ENCODE assay signal across 18 mouse cellular contexts in genomic region chr19:36384426-36384825, GRCm38 (mm10). TPM values are rescaled to one million over a fixed set of nuclear protein-coding genes. Genes with fewer than 3 reads are reported as not detected.
DNase-seq lines count a peak whose midpoint lies in the region; ATAC-seq and TF ChIP-seq lines count a peak whose summit lies in the region.
"Had no signal": no experiment of that assay in that cellular context is flagged by ENCODE, and none has a peak within 500 bp of the region (broad histone marks: within the 10 kb centered on the region; RNA-seq: fewer than 3 reads in every experiment).

No protein-coding gene starts in this region.

- no peaks in the 10 kb centered on the region for H3K27me3 ChIP-seq in ES-Bruce4 (ENCODE audit: control insufficient read depth, insufficient read depth, low read length, poor library complexity, severe bottlenecking)
- H3K27me3 ChIP-seq: embryonic facial prominence, embryonic 15.5 days; forebrain, embryonic 12.5 days; midbrain, embryonic 12.5 days had no signal

- intact Hi-C loops in heart, postnatal 36 days (cut with DNase I) = no loop called here

- H3K4me3 ChIP-seq in ES-Bruce4 (ENCODE audit: low read depth, low read length) = no peak overlapping the region
- H3K4me3 ChIP-seq: embryonic facial prominence, embryonic 15.5 days; forebrain, embryonic 12.5 days; midbrain, embryonic 12.5 days; myocyte had no signal

- peak; percentile 86 for ATAC-seq in inflammation-experienced regulatory T-cells, adult 6 months

- no peak overlapping the region for H3K27ac ChIP-seq in ES-Bruce4 (ENCODE audit: insufficient read depth, low read length)
- H3K27ac ChIP-seq: embryonic facial prominence, embryonic 15.5 days; forebrain, embryonic 12.5 days; midbrain, embryonic 12.5 days had no signal

- DNase-seq in heart, adult 11 months = peak; percentile 67
- no peak for DNase-seq in heart, postnatal 36 days
- peak; percentile 56 for DNase-seq in thymus, postnatal 25 days
- DNase-seq in left cerebral cortex, adult 8-10 months (ENCODE audit: low spot score in 2 of 2) = no peak
- no peak for DNase-seq in adrenal gland, postnatal 36 days
- no peak for DNase-seq in adrenal gland, adult 18-20 months (ENCODE audit: low spot score in 2 of 2)
- DNase-seq: cerebellum, adult 11-12 months; kidney, adult 11 months; kidney, postnatal 14 days; layer of hippocampus, adult 9-11 months; lung, adult 18-20 months; lung, postnatal 4 days had no signal

- no peaks in the 10 kb centered on the region for H3K9me3 ChIP-seq in ES-Bruce4 (replicated peaks; ENCODE audit: control insufficient read depth, insufficient read depth, low read length, poor library complexity, severe bottlenecking)
- H3K9me3 ChIP-seq: embryonic facial prominence, embryonic 15.5 days; forebrain, embryonic 12.5 days; midbrain, embryonic 12.5 days had no signal

- TF ChIP-seq EP300 in ES-Bruce4 (IDR thresholded peaks at IDR 0.05; ENCODE audit: insufficient read depth, low read depth, low read length) = peak; percentile 88

- H3K9ac ChIP-seq in ES-Bruce4 (ENCODE audit: low read depth, poor library complexity, severe bottlenecking) = no peak overlapping the region
- H3K9ac ChIP-seq: embryonic facial prominence, embryonic 15.5 days; forebrain, embryonic 12.5 days; midbrain, embryonic 12.5 days had no signal

- no peak for TF ChIP-seq CTCF in ES-Bruce4 (IDR thresholded peaks at IDR 0.05; ENCODE audit: low read depth, low read length)

- no peaks in the 10 kb centered on the region for H3K36me3 ChIP-seq in ES-Bruce4 (ENCODE audit: control insufficient read depth, insufficient read depth, low read length, poor library complexity, severe bottlenecking)
- H3K36me3 ChIP-seq: embryonic facial prominence, embryonic 15.5 days; forebrain, embryonic 12.5 days; midbrain, embryonic 12.5 days had no signal

- H3K4me1 ChIP-seq in ES-Bruce4 (ENCODE audit: control insufficient read depth, insufficient read depth, low read length) = peaks cover 2% of the 10 kb centered on the region
- H3K4me1 ChIP-seq: embryonic facial prominence, embryonic 15.5 days; forebrain, embryonic 12.5 days; midbrain, embryonic 12.5 days had no signal

- TF ChIP-seq POLR2A in ES-Bruce4 (IDR thresholded peaks at IDR 0.05; ENCODE audit: insufficient read depth, low read length) = no peak

RNA-seq across cellular contexts. Expression of gene Pcgf5, which starts 36.3 kb away (rescaled TPM):
- 10 to 100 TPM; 68.8 to 76.0 TPM for total RNA-seq in heart, postnatal 36 days (2021)
- 42.6 and 51.1 TPM in 2 replicates for polyA plus RNA-seq in ES-Bruce4 (2011; ENCODE audit: insufficient read depth, insufficient read length, low read depth, missing spikeins)
- 10 to 100 TPM; 26.3 to 55.8 (median 46.6) TPM for polyA plus RNA-seq in inflammation-experienced regulatory T-cells, adult 6 months (2017; shearing (Covaris generic))
- total RNA-seq in left cerebral cortex, adult 8-10 months (2022) = 10 to 100 TPM; 25.7 to 31.6 (median 28.4) TPM
- 10 to 100 TPM; 26.4 to 32.3 TPM for total RNA-seq in adrenal gland, postnatal 36 days (2021)
- 10 to 100 TPM; 24.7 to 27.9 TPM for total RNA-seq in adrenal gland, adult 18-20 months (2021)

Comparison
In these comparisons a context has a peak if more than half of its experiments do, and no peak if none do; other contexts are left out.
1. DNase-seq: peak in heart, adult 11 months (single experiment) and thymus, postnatal 25 days (single experiment); none in heart, postnatal 36 days (0 of 2), left cerebral cortex, adult 8-10 months (0 of 2), adrenal gland, postnatal 36 days (0 of 2) and adrenal gland, adult 18-20 months (0 of 2).